Mouse (Mus musculus) forebrain, embryonic 12.5 days (tissue): ENCODE measurements at regions not wholly inside any gene's neighbourhood (a gene's known extent, or its start where the extent isn't known, plus 50 kb on each side); places are given as distances from the start of the nearest gene placed in this dataset.

Experiments
- ATAC-seq: fragments of 200-750 bp; cut with Nextera tagmentation; 2 replicates; pipeline ENCODE4 v1.8.0; 2017; ENCODE audit warnings: moderate TSS enrichment; ENCODE audit not compliant: low FRiP score
- H3K27ac ChIP-seq: fragments of 300-500 bp; sonication (generic); 2 replicates; pipeline ENCODE4 v1.5.1; 2016; ENCODE audit warnings: mild to moderate bottlenecking
- H3K27me3 ChIP-seq: fragments of 300-500 bp; sonication (generic); 2 replicates; pipeline ENCODE4 v1.6.1; 2016; ENCODE audit warnings: mild to moderate bottlenecking
- H3K36me3 ChIP-seq: fragments of 300-500 bp; sonication (generic); replicated peaks from 2 replicates; pipeline ENCODE4 v1.6.1; 2016; ENCODE audit warnings: mild to moderate bottlenecking
- H3K4me1 ChIP-seq: fragments of 300-500 bp; sonication (generic); 2 replicates; pipeline ENCODE4 v1.6.1; 2016
- H3K4me2 ChIP-seq: fragments of 300-500 bp; sonication (generic); 2 replicates; pipeline ENCODE4 v1.6.1; 2016; ENCODE audit warnings: mild to moderate bottlenecking, moderate library complexity
- H3K4me3 ChIP-seq: fragments of 300-500 bp; sonication (generic); replicated peaks from 2 replicates; pipeline ENCODE4 v1.5.1; 2016; ENCODE audit warnings: mild to moderate bottlenecking
- H3K9ac ChIP-seq: fragments of 300-500 bp; sonication (generic); 2 replicates; pipeline ENCODE4 v1.6.1; 2016; ENCODE audit warnings: mild to moderate bottlenecking
- H3K9me3 ChIP-seq: fragments of 300-500 bp; sonication (generic); 2 replicates; pipeline ENCODE4 v1.6.1; 2016
- WGBS: fragments of 180-500 bp; shearing (Covaris S2); methylation state at CpG from one replicate; pipeline ENCODE4 v1.1.7; 2016; 5-methylcytosine and 5-hydroxymethylcytosine counted together

DNA sequence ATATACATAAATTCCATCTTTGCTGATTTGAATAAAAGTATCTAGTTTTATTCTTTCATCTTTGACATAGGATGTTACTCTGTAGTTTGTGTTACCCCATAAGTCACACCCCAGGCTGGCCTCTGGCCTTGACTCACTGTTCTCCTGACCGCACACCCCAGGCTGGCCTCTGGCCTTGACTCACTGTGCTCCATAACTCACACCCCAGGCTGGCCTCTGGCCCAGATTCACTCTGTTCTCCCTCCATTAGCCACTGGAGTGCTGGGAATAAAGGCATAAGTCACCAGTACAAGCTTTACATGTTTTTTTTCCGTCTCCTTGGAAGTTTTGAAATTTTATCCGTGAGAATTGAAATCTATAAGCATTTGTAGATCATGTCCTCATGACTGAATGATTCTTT, 56.2 kb upstream of the Fmr1 start:
- Histone ChIP-seq H3K4me1 (no peaks in the 10 kb centered on the region), H3K27ac (no peak overlapping the region), H3K4me3 (no peak overlapping the region), H3K9me3 (no peaks in the 10 kb centered on the region), H3K4me2 (no peak overlapping the region), H3K27me3 (no peaks in the 10 kb centered on the region), H3K9ac (no peak overlapping the region), H3K36me3 (no peaks in the 10 kb centered on the region)
- WGBS: 81% methylated on average over 3 of the region's 3 CpGs
- ATAC-seq: no peak
